Mouse (Mus musculus) lung, postnatal 0 days (tissue): ENCODE measurements around the gene Nyap1.

ENCODE experiments used
- CTCF ChIP-seq: IDR thresholded peaks from 2 replicates; pipeline ENCODE4 v1.5.1; 2016; ENCODE audit warnings: antibody characterized with exemption, mild to moderate bottlenecking
- EP300 ChIP-seq: IDR thresholded peaks from 2 replicates; pipeline ENCODE4 v1.6.1; 2016; ENCODE audit warnings: antibody characterized with exemption, mild to moderate bottlenecking, control low read depth

DNA sequence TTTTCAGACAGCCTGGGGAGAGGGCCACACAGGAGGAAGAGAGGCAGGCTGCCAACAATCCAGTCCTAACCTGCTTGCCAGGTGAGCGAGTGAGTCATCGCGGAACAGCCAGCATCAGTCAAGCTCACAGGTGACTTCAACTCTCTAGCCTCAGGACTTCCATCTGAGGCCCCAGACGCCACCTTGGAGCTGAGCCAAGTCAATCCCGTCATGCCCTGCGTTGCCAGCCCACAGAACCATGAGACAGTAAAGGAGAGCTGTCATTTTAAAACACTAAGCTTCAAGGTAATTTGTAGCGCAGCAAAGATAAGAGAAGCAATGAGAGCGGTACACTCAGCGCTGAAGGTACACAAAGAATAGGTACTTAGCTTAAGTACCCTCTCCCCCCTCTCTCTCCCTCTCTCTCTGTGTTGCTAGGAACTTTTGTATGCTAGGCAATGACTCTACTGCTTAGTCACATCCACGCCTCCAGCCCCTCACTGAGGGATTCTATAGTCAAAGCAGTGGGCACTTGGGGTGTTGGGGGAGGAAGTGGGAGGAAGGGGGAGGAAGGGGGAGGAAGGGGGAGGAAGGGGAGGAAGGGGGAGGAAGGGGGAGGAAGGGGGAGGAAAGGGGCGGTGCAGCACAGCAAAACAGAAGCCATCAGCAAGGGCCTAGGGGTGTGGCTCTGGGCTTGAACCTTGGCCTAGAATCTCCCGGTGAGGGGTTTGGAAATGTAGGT is 34.3 kb downstream of the Nyap1 start:
- TF ChIP-seq CTCF = no peak
- TF ChIP-seq EP300 = peak; percentile 79
